Mouse (Mus musculus) hindbrain, embryonic 12.5 days (tissue): ENCODE measurements around the gene Tmem150a. TPM values are rescaled to one million over a fixed set of nuclear protein-coding genes. Genes with fewer than 3 reads are reported as not detected.

ENCODE experiments used
- ATAC-seq: fragments of 200-750 bp; cut with Nextera tagmentation; 2 replicates; pipeline ENCODE4 v1.8.0; 2017; ENCODE audit warnings: moderate TSS enrichment; ENCODE audit not compliant: low FRiP score
- H3K27ac ChIP-seq: fragments of 300-500 bp; sonication (generic); 2 replicates; pipeline ENCODE4 v1.5.1; 2016; ENCODE audit warnings: mild to moderate bottlenecking
- H3K27me3 ChIP-seq: fragments of 300-500 bp; sonication (generic); 2 replicates; pipeline ENCODE4 v1.6.1; 2016; ENCODE audit warnings: mild to moderate bottlenecking
- H3K36me3 ChIP-seq: fragments of 300-500 bp; sonication (generic); 2 replicates; pipeline ENCODE4 v1.6.1; 2016; ENCODE audit warnings: mild to moderate bottlenecking
- H3K4me1 ChIP-seq: fragments of 300-500 bp; sonication (generic); 2 replicates; pipeline ENCODE4 v1.6.1; 2016
- H3K4me2 ChIP-seq: fragments of 300-500 bp; sonication (generic); replicated peaks from 2 replicates; pipeline ENCODE4 v1.6.1; 2016; ENCODE audit warnings: mild to moderate bottlenecking
- H3K4me3 ChIP-seq: fragments of 300-500 bp; sonication (generic); 2 replicates; pipeline ENCODE4 v1.5.1; 2016; ENCODE audit warnings: mild to moderate bottlenecking
- H3K9ac ChIP-seq: fragments of 300-500 bp; sonication (generic); 2 replicates; pipeline ENCODE4 v1.6.1; 2016; ENCODE audit warnings: mild to moderate bottlenecking, moderate library complexity
- H3K9me3 ChIP-seq: fragments of 300-500 bp; sonication (generic); replicated peaks from 2 replicates; pipeline ENCODE4 v1.6.1; 2016; ENCODE audit warnings: mild to moderate bottlenecking
- WGBS: fragments of 180-500 bp; shearing (Covaris S2); methylation state at CpG from one replicate; pipeline ENCODE4 v1.1.7; 2016; 5-methylcytosine and 5-hydroxymethylcytosine counted together
- polyA plus RNA-seq: library from polyadenylated mRNA; unstranded; fragments of >200 nt; fragmentation: Nextera tagmentation; extraction: Ambion mirVana; gene quantifications from 2 replicates; pipeline ENCODE4 v1.2.1, GENCODE M21; 2016

The Tmem150a gene
- polyA plus RNA-seq, 1 experiment from 2014 or later = 10.0 TPM

GRCm38 (mm10) chr6:72356001-72356532 is 820 bp downstream of the Tmem150a start:
- Histone ChIP-seq H3K9me3 (no peaks in the 10 kb centered on the region), H3K9ac (peak overlapping the region; percentile 78), H3K4me2 (peak overlapping the region; percentile 97), H3K36me3 (peaks cover 27% of the 10 kb centered on the region), H3K27me3 (no peaks in the 10 kb centered on the region; the same call in 1 of the 2 replicates), H3K27ac (no peak overlapping the region), H3K4me1 (peaks cover 26% of the 10 kb centered on the region), H3K4me3 (peak overlapping the region; percentile 59)
- ATAC-seq = peak; percentile 24
- WGBS = 39% methylated on average over 7 of the region's 8 CpGs

- ATAC-seq = no peak
- peaks cover 32% of the 10 kb centered on the region for H3K4me1 ChIP-seq
- no peak overlapping the region for H3K9ac ChIP-seq
These were observed 2.2 kb downstream of the Tmem150a start for GRCm38 (mm10) chr6:72357164-72358079.

GRCm38 (mm10) chr6:72358086-72358764 is 3.0 kb downstream of the Tmem150a start:
- Histone ChIP-seq H3K36me3 (peaks cover 27% of the 10 kb centered on the region), H3K9me3 (no peaks in the 10 kb centered on the region), H3K4me1 (peaks cover 36% of the 10 kb centered on the region), H3K27me3 (no peaks in the 10 kb centered on the region; the same call in 1 of the 2 replicates), H3K4me2 (no peak overlapping the region), H3K27ac (no peak overlapping the region), H3K4me3 (no peak overlapping the region), H3K9ac (no peak overlapping the region)
- ATAC-seq = no peak
- WGBS = 95% methylated on average over 10 of the region's 10 CpGs

More at GRCm38 (mm10) chr6:72357164-72358079, 2.2 kb downstream of the Tmem150a start:
- Histone ChIP-seq H3K9me3 (no peaks in the 10 kb centered on the region), H3K27ac (no peak overlapping the region), H3K4me2 (no peak overlapping the region), H3K36me3 (peaks cover 27% of the 10 kb centered on the region), H3K4me3 (no peak overlapping the region), H3K27me3 (no peaks in the 10 kb centered on the region; the same call in 1 of the 2 replicates)
- 80% methylated on average over 5 of the region's 5 CpGs for WGBS

GRCm38 (mm10) chr6:72359343-72359742 is 4.1 kb downstream of the Tmem150a start:
- peaks cover 27% of the 10 kb centered on the region for H3K36me3 ChIP-seq
- peaks cover 33% of the 10 kb centered on the region for H3K4me1 ChIP-seq
- no peak overlapping the region for H3K4me3 ChIP-seq
- 64% methylated on average over 2 of the region's 2 CpGs for WGBS
- ATAC-seq = no peak
- no peaks in the 10 kb centered on the region for H3K9me3 ChIP-seq
- H3K27me3 ChIP-seq = no peaks in the 10 kb centered on the region
- no peak overlapping the region for H3K9ac ChIP-seq
- no peak overlapping the region for H3K27ac ChIP-seq
- H3K4me2 ChIP-seq = no peak overlapping the region

GRCm38 (mm10) chr6:72359891-72360598 is 4.8 kb downstream of the Tmem150a start:
- no peaks in the 10 kb centered on the region for H3K27me3 ChIP-seq
- 83% methylated on average over 11 of the region's 11 CpGs for WGBS
- H3K4me3 ChIP-seq = no peak overlapping the region
- peaks cover 28% of the 10 kb centered on the region for H3K4me1 ChIP-seq
- no peak overlapping the region for H3K27ac ChIP-seq
- no peak overlapping the region for H3K4me2 ChIP-seq
- no peaks in the 10 kb centered on the region for H3K9me3 ChIP-seq
- H3K9ac ChIP-seq = no peak overlapping the region
- H3K36me3 ChIP-seq = peaks cover 27% of the 10 kb centered on the region
- no peak for ATAC-seq

- Histone ChIP-seq H3K4me2 (no peak overlapping the region; the same call in 1 of the 2 replicates), H3K27ac (no peak overlapping the region), H3K9me3 (no peaks in the 10 kb centered on the region), H3K9ac (no peak overlapping the region), H3K36me3 (peaks cover 27% of the 10 kb centered on the region), H3K27me3 (no peaks in the 10 kb centered on the region), H3K4me1 (peaks cover 28% of the 10 kb centered on the region), H3K4me3 (no peak overlapping the region)
- 65% methylated on average over 7 of the region's 7 CpGs for WGBS
- no peak for ATAC-seq
These were observed 5.3 kb downstream of the Tmem150a start for GRCm38 (mm10) chr6:72360599-72360935.

GRCm38 (mm10) chr6:72361121-72361551 is 5.9 kb downstream of the Tmem150a start:
- peak overlapping the region; percentile 87 for H3K4me2 ChIP-seq
- no peak for ATAC-seq
- peaks cover 27% of the 10 kb centered on the region for H3K36me3 ChIP-seq
- H3K9me3 ChIP-seq = no peaks in the 10 kb centered on the region
- no peaks in the 10 kb centered on the region for H3K27me3 ChIP-seq
- no peak overlapping the region for H3K27ac ChIP-seq
- peak overlapping the region; percentile 78; the same call in 1 of the 2 replicates for H3K9ac ChIP-seq
- H3K4me3 ChIP-seq = peak overlapping the region; percentile 77; the same call in 1 of the 2 replicates
- 80% methylated on average over 5 of the region's 5 CpGs for WGBS
- peaks cover 22% of the 10 kb centered on the region for H3K4me1 ChIP-seq

- Histone ChIP-seq H3K9ac (peak overlapping the region; percentile 78), H3K4me2 (peak overlapping the region; percentile 87), H3K27me3 (no peaks in the 10 kb centered on the region), H3K36me3 (peaks cover 27% of the 10 kb centered on the region), H3K27ac (peak overlapping the region; percentile 87), H3K4me1 (peaks cover 20% of the 10 kb centered on the region), H3K4me3 (peak overlapping the region; percentile 77), H3K9me3 (no peaks in the 10 kb centered on the region)
- ATAC-seq = peak; percentile 99
- under 1% methylated on average over 42 of the region's 42 CpGs for WGBS
These were observed 7.1 kb downstream of the Tmem150a start for GRCm38 (mm10) chr6:72362132-72363028.

- Histone ChIP-seq H3K27ac (no peak overlapping the region), H3K4me2 (no peak overlapping the region), H3K27me3 (no peaks in the 10 kb centered on the region), H3K9me3 (no peaks in the 10 kb centered on the region), H3K9ac (no peak overlapping the region), H3K4me3 (no peak overlapping the region), H3K4me1 (peaks cover 20% of the 10 kb centered on the region), H3K36me3 (peaks cover 12% of the 10 kb centered on the region)
- no peak for ATAC-seq
- WGBS = 39% methylated on average over 7 of the region's 7 CpGs
These were observed 8.8 kb downstream of the Tmem150a start for GRCm38 (mm10) chr6:72364009-72364408.

- Histone ChIP-seq H3K4me2 (no peak overlapping the region), H3K4me3 (no peak overlapping the region), H3K27ac (no peak overlapping the region), H3K9me3 (no peaks in the 10 kb centered on the region), H3K9ac (no peak overlapping the region), H3K4me1 (peaks cover 20% of the 10 kb centered on the region), H3K36me3 (0 out of 2 replicates have a peak, but pooled peaks cover 4% of the 10 kb centered on the region), H3K27me3 (no peaks in the 10 kb centered on the region)
- WGBS = 78% methylated on average over 6 of the region's 6 CpGs
- no peak for ATAC-seq
These were observed 9.7 kb downstream of the Tmem150a start for GRCm38 (mm10) chr6:72364985-72365384.

- Histone ChIP-seq H3K4me1 (peaks cover 14% of the 10 kb centered on the region), H3K27ac (no peak overlapping the region), H3K36me3 (no peaks in the 10 kb centered on the region), H3K9ac (no peak overlapping the region), H3K4me2 (no peak overlapping the region), H3K27me3 (no peaks in the 10 kb centered on the region), H3K4me3 (no peak overlapping the region), H3K9me3 (no peaks in the 10 kb centered on the region)
- 71% methylated on average over 3 of the region's 3 CpGs for WGBS
- no peak for ATAC-seq
These were observed 11.1 kb downstream of the Tmem150a start for GRCm38 (mm10) chr6:72366304-72366703.
